Mouse (Mus musculus) left cerebral cortex, adult 8-10 months (tissue): ENCODE data around the gene 4932438A13Rik. TPM values are rescaled to one million over a fixed set of nuclear protein-coding genes. Genes with fewer than 3 reads are reported as not detected.
A peak's percentile ranks its signal among the peaks of the same experiment; 100 is the strongest.

Experiments used
- DNase-seq, 2 experiments: peaks; one replicate each; pipeline ENCODE4 v3.0.0; 2022; ENCODE audit warnings: low spot score in 2 of 2
- total RNA-seq, 4 experiments: library from RNA; stranded (reverse); gene quantifications; 2 replicates each; pipeline ENCODE4 v1.2.4; 2022

Gene 4932438A13Rik
- 100 to 1,000 TPM in 3 of 4 experiments, 10 to 100 TPM in 1; 98.9 to 128 (median 113) TPM for total RNA-seq

DNA sequence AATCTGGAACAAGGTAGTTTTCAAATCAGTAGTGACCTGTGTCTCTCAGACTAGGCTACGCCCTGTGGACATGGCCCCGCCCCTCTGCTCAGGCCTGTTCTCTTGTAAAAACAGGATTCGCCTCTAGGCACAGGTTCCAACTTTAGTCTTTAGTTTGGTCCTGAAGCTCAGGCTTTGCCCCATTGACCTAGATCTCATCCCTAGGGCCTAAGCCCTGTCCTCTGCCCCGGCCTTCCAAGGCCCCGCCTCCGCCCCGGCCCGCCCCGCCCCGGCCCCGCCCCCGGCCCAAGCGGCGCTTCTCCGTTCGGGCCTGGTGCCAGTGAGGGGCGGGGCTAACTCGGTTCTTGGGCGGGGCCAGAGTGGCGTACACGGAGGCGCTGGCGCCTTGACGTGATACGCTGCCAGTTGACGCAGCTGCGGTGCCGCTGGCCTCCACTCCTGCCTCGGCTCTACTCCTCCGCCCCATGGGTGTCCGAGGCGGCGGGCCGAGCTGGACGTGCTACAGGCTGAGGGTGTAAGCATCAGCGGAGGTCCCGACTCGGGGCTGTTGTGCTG, at the start of gene 4932438A13Rik:
Gene 4932438A13Rik (plus strand): TSS at position 384 of the 555 bp plus-strand sequence.
- peak; percentile 90 to 99 for DNase-seq

DNA sequence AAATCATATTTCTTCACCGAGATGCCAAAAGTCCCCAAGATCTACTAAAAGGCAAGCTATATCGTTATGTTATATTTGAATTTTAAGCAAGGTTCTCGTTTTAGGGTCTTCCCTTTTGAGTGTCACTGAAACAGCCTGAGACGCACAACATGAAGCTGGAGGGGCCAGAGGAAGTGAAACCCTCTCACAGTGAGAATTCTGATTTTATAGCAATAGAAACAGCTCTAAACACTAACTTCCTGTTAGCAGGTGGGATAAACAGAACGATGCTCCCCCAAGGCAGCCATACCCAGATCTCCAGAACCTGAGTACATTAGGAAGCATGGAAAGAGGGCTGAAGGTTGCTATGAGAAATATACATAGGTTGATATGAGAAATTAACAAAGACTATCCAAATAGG, 46.3 kb upstream of the 4932438A13Rik start:
- no peak for DNase-seq

DNA sequence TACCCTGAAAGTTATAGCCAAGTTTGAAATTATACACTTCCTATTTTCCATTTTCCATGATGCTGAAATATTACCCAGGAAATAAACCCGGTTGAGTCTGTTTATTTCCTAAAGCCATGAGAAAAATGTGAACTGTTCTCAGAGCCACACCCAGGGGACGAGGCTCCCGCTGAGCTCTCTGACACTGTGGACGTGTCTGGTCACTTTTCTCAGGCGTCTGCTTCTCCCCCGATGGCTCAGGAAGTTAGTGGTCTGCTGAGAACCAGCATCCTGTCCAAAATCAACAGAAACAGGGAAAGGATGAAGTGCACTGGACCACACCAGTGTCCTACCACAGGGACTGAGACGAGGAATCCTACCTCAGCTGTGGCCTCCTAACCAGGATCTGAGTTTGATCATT, 43.5 kb upstream of the 4932438A13Rik start:
- no peak for DNase-seq

DNA sequence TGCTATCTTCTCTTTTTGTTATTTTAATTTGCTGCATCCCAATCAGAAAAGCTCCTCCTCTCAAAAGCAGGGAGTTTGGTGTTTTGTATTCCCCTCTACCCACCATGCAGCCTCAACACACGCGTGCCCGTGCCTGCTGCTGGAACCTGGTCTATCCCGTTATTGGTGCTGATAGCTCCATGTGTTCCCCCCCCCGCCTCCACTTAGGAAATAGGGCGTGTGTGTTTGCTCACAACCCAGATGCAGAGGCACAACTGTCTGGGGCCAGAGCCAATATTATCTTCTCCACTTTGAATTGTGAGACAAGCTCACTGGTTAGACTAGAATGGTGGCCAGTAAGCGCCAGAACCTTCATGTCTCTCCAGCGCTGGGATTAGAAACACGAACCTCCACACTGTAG, 41.9 kb upstream of the 4932438A13Rik start:
- DNase-seq: no peak

DNA sequence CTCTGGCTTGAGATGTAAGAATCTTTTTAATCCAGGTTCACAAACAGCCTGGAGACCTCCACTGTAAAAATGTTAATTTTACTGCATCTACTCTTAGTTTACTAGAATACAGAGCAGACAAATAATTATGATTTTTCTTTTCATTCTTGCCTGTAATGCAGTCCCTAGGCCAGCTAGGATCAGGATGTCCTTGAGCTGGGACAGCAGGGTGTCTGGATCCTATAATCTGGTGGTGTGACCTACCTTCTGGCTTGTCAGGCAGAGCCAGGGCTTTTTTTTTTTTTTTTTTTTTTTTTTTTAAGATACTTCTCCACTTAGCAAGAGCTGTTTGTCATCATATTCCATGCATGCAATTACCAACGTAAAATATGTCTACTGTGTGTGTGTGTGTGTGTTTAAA, 37.8 kb upstream of the 4932438A13Rik start:
- DNase-seq: no peak

DNA sequence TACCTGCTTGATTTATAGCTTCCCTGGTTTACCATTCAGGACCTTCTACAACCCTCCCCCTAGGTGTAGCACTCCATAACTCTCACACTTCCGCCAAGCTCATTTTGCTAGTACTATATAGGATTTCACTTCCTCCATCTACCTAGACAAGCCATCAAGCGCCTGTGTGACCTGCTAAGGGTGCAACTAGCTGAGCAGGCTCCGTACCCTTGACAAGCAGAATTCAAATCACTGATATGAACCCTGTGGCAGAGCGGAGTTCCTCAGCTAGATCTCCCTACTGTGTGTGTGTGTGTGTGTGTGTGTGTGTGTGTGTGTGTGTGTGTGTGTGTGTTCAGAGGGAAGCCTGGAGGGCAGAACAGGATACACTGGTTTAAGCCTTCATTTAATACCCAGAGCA, 37.4 kb upstream of the 4932438A13Rik start:
- DNase-seq: no peak

DNA sequence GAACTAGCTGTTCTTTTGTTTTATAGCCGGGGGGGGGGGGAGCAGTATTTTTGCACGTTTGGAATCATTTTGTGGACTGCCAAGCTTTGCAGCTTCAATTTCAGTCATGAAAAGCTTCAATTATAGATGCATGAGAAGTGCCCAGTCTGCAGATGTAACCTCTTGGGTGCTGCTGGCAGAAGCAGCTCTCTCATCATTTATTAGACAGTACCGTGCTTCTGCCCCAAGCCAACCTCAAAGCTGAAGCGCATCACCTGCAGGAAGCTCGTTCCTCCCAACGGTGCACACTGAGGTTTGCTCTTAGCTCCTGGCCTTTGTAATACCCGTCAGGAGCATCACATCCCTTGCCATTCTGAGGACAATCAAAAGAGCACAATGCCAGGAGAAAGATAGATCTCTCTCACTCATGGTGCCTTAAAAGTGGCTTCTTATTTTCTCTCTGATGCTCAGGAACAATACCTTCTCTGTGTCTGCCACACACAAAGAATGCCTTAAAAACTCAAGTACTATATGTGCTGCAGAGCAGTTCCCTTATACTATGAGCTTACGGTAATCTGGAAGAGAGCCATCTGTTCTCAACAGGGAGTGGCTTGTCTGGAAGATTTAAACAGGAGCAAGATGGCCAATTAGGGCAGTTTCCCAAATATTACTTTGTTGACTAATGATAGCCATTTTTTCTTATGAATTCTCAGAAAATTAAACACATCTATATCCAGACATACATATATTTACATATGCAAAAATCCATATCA, 35.5 kb upstream of the 4932438A13Rik start:
- DNase-seq: no peak

DNA sequence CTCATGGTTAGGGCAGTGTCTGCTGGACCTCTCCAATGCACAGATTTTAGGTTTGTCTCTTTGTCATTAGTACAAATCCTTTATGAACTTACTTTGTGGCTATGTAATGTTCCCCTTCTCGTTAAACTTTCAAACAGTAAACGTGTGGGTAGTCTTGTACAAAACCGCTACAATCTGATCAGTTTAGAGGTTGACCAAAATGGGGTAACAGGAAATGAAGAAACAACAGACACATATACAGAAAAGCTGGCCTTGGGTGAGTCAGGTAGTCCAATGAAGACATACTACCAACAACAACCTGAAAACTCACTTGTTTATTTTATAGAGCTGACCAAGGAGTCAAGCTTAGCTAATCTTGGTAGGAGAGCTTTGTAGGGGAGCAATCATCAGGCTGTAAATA, 32.7 kb upstream of the 4932438A13Rik start:
- no peak for DNase-seq

DNA sequence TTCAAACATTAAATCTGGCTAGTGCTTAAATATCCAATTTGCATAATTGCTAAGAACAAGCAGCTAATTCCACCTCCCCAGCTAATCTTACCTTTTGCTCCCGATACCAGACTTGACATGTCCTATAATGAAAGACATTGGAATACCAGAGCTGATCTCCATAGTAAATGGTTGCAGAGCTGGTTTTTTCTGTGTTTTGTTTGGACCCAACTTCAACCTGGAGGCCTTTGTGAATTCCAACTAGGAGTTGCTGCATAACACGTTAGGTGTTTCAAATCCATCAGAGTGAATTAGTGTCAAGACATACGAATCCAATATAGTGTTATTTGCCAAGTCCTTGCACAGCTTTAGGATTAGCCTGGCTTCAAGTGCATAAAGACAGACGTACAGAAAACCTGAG, 28.5 kb upstream of the 4932438A13Rik start:
- DNase-seq: no peak

DNA sequence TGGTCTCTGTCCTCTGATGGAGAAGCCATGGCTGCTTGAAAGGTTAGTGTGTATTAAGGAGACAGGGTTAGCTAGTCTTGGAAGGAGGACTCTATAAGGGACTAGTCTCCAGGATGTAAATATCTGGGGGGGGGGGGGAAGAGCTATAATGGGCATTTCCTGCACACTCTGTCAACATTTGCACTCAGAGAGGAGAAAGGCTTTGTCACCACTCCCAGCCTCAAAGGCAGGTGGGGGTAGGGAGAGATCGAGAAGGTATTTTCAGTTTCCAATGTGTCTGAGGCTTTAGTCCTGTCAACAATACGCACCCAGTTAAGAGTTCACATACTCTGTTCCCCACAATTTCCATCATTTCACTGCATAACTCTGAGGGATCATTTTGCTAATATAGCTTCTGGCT, 28.1 kb upstream of the 4932438A13Rik start:
- no peak for DNase-seq

DNA sequence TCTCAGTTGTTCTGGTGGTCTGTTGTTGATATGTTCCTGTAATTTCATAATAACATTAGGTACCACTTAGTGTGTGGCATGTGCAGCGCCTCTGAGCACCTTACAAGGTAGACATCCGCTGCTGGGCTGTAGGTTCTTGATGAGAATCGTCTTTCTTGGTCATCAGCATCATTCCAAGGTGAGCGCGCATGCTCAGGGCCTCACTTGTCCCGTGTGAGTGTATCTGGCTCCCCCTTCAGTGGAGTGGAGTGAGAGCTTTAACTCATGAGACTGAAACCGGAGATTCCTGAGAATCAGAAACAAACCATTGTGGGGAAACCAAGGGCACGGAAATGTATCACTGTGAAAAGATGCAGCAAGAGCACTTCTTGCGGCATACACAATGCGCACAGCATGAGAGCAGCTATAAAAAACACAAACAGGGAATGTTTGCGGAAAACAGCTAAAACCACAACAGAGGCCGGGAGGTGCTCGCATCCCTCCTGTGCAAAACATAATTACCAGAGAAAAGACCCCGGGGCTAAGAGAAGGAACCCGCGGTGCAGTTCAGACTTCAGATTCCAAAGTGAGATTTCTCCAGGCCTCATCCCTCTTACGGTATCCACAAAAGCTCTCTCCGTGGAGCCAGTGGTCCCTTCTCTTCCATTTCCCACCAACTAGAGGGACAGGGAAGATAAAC, 27.2 kb upstream of the 4932438A13Rik start:
- no peak for DNase-seq

DNA sequence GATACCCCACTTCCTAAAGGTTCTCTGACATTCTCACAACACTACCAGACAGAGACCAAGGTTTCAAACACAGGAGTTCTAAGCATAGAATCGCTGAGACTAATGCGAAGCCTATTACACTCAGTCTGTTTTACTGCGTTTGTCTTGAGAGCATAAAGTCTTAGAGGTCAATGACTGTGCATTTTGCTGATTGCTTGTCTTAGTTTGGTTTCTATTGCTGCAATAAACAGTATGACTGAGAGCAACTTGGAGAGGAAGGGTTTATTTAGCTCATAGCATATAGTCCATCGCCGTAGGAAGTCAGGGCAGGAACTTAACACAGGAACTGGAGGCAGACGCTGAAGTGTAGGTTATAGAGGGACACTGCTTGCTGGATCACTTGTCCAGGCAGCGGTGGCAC, 26.1 kb upstream of the 4932438A13Rik start:
- DNase-seq: no peak

DNA sequence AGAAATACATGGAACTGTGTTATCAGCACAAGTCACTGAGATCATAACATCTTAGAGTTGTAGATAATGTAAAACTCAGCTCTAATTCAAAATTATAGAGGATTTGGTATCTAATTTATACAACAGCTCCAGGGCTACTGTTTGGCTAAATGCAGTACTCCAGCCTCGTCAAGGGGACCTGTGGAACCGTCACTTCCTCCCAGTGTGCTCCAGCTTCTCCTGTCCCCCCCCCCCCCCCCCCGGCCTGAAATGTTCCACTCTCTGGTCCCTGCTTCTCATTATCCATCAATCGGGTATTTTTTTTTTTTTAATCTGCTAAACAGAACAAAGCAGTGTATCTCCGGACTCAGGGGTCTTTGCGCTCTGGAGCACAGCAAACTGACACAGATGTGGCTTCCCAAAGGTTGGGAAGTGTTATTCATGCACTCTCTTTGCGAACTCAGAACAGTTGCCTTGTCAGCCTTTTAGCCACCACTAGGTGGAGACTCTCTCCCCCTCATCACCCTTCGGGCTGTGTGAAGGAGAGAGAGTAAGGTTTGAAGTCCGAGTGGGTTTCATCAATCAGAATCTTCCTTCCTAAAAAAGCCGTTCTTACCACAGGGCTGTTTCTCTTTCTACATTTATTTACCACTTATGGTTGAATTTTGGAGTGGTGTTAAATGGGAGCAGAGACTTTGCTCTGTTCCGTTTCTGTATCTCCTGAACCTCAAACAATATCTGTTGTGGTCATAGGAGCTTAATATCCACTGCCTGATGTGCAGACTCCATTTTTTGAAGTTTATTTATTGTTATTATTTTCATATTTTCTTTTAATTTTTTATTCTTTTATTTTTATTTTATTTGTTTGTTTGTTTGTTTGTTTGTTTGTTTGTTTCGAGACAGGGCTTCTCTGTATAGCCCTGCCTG, 22.0 kb upstream of the 4932438A13Rik start:
- peak; percentile 12 to 18 for DNase-seq

DNA sequence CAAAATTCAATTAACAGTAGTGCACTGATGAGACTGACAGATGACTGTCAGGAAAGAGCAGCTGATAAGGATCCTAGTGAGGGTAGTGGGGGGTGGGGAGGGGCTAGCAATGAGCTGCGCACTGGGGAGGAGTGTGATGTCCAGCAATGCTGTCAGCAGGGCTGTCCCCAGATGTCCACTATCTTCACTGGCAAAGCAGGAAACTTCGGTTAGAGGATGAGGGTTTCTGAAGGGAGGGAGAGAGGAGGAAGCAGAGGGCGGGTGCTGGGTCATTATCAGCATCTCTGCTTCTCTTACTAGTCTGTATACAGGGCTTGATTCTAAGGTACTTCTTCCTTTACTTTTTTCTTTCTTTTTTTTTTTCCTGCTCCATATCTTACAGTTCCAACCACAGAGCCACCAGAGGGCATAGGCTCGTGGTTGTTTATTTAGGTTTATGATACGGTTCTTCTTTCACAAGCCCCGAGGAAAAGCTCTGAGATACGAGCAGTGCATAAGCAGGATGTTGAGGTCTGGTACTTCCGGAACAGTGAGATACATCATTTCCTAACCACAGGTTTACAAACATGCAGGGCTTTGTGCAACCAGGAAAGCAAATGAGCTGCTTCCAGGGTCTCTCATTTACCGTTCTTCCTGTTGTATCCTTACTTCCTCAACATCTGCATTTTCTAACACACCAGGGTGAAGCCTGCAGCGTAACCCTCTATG, 9.0 kb upstream of the 4932438A13Rik start:
- no peak for DNase-seq

DNA sequence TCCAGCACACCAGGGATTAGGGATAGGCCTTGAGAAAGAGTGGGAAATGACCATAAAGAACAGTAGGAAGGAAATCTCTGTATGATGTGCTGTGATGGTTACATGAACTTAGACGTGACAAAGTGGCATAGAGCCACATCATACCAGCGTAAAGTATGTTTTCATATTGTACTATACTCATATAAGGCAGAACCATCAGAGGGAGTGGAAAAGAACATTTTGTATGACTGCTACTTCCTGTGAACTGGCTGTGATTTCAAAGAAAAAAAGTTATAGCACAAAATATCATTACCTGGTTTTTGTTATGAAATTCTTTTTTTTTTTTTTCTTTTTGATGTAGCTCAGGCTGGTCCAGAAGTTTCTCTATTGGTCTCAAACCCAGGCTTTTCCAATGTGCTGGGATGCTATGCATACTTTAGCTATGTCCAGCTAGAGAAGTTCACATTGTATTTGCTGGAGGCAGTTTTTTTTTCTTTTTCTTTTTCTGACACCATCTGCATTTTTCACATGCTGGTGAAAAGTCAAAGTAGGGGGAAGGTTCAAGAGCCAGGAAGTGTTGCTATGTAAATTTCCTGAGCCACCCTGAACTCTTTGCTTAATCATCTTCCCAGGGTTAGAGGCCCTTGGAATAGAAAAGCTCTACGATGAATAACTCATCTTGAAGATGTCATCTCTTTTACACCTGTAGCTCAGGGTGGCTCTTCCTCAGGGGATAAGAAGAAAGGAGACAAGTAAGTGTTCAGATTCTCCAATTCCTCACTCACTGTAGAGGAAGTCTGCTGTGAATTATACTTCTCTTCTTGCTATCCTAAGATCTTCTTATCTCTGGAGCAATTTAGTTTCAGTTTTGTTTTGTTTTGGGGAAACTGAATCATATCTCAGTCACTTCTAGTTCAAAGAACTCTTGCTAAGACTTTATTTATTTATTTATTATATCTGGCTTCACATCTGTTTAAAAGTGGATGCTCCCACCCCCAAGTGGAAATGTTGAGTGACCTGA, 1.2 kb upstream of the 4932438A13Rik start:
- no peak for DNase-seq

DNA sequence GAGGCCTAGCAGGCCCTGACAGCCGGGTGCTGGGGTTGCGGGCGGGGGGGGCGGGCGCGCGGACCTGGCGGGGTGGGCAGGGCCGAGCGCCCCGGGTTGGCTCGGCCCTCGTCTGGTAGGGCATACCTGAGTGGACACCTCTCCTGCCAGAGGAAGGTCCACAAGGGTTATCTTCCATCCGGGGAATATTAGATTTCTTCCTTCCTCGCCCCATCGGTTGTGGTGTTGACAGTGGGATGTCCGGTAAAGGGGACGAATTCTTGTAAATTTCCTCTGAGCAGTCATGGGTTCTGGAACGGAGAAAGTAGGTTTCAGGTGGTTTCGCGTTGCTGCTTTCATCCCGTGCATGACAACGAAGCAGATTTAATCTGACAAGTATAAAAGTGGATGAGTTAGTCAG, 523 bp downstream of the 4932438A13Rik start:
- DNase-seq: peak in 1 of 2 experiments; percentile 14

DNA sequence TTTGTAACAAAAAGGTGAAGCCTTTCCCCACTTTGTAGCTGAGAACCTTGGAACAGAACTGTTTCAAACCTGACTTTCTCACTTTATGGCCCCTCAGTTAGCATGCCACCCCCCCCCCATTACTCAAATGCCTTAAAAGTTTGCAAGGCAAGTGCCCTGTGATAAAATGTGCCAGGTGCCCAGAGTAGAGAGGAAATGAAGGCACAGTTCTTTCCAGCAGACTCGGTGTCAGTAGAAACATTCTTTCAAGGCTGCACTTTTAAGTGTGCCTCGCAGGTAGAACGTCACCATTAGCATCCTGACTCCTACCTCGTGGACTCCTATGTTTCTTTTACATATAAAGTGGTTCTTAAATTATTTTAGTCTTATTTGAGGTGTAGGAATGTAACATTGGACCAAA, 977 bp downstream of the 4932438A13Rik start:
- DNase-seq: no peak

DNA sequence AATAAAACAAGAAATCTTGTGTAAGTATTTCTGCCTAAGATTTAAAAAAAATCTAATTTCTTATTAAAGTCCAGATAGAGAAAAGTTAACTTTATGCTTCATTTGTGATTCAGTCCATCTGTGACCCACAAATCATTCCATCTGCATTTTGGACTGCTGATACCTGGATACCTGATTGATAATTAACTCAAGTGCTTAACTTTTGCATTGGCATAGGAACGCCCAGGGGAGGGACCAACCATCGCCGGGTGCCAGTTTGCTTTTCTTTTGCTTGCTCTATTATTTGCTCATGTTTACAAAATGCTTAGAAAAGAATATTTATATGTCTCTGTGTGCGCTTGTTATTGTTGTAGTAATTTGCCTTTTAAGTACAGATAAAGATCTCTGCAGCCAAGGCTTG, 1.6 kb downstream of the 4932438A13Rik start:
- DNase-seq: no peak

DNA sequence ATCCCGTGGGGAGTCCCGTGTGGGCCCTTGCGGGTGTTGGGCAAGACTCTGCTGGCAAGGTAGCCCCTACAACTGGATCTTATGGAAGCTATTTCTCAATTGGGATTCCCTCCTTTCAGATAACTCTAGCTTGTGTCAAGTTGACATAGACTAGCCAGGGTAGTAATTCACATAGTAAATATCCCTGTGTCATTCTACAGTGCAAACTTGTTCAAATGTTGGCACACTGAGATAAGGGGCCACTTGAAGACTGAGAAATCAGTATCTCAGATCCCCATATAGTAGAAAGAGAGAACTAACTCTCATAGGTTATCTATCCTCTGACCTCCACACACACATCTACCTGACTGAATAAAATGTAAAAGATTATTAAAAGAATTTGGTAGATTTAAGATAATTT, 42.5 kb downstream of the 4932438A13Rik start:
- DNase-seq: no peak

DNA sequence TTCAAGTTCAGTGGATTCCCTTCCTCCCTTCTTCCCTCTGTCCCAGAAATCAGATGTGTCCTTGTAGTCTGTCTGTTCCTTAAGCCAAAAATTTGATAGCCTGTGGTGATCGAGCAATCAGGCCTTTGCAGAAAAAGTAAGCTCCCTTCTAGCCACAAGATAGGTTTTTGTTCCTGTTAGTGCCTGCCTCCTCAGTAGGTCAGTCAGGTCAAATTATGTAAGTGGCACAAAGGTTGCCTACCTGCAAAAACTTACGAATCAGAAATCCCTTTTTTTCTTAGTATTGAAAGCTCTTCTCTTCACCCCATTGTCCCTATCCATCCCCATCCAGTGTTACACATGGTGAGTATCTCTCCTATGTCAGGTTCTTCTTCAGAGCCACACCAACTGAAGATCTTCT, 54.9 kb downstream of the 4932438A13Rik start:
- DNase-seq: no peak
